Mouse (Mus musculus) embryonic facial prominence, embryonic 15.5 days (tissue): Measurements from ENCODE around the gene Prkag2. TPM values are rescaled to one million over a fixed set of nuclear protein-coding genes. Genes with fewer than 3 reads are reported as not detected.

Source experiments
- ATAC-seq: fragments of 200-750 bp; cut with Nextera tagmentation; 2 replicates; pipeline ENCODE4 v1.8.0; 2017; ENCODE audit warnings: low read depth, moderate TSS enrichment; ENCODE audit not compliant: insufficient number of reproducible peaks, low FRiP score, low TSS enrichment
- H3K27ac ChIP-seq: fragments of 300-500 bp; sonication (generic); replicated peaks from 2 replicates; pipeline ENCODE4 v1.5.1; 2015; ENCODE audit warnings: mild to moderate bottlenecking, inconsistent platforms
- H3K27me3 ChIP-seq: fragments of 300-500 bp; sonication (generic); 2 replicates; pipeline ENCODE4 v1.6.1; 2015; ENCODE audit warnings: inconsistent platforms
- H3K36me3 ChIP-seq: fragments of 300-500 bp; sonication (generic); 2 replicates; pipeline ENCODE4 v1.6.1; 2015; ENCODE audit warnings: mild to moderate bottlenecking, inconsistent platforms
- H3K4me1 ChIP-seq: fragments of 300-500 bp; sonication (generic); 2 replicates; pipeline ENCODE4 v1.6.1; 2015; ENCODE audit warnings: inconsistent platforms
- H3K4me2 ChIP-seq: fragments of 300-500 bp; sonication (generic); replicated peaks from 2 replicates; pipeline ENCODE4 v1.6.1; 2015; ENCODE audit warnings: mild to moderate bottlenecking, inconsistent platforms
- H3K4me3 ChIP-seq: fragments of 300-500 bp; sonication (generic); replicated peaks from 2 replicates; pipeline ENCODE4 v1.5.1; 2015; ENCODE audit warnings: mild to moderate bottlenecking, inconsistent platforms
- H3K9ac ChIP-seq: fragments of 300-500 bp; sonication (generic); 2 replicates; pipeline ENCODE4 v1.6.1; 2015; ENCODE audit warnings: inconsistent platforms
- H3K9me3 ChIP-seq: fragments of 300-500 bp; sonication (generic); replicated peaks from 2 replicates; pipeline ENCODE4 v1.6.1; 2016; ENCODE audit warnings: inconsistent platforms
- WGBS: fragments of 180-500 bp; shearing (Covaris S2); methylation state at CpG from one replicate; pipeline ENCODE4 v1.1.7; 2015; 5-methylcytosine and 5-hydroxymethylcytosine counted together
- polyA plus RNA-seq: library from polyadenylated mRNA; unstranded; fragments of >200 nt; fragmentation: Nextera tagmentation; extraction: Ambion mirVana; gene quantifications from 2 replicates; pipeline ENCODE4 v1.2.1, GENCODE M21; 2015

Prkag2 gene
- polyA plus RNA-seq, 1 experiment from 2014 or later: 25.0 TPM

DNA sequence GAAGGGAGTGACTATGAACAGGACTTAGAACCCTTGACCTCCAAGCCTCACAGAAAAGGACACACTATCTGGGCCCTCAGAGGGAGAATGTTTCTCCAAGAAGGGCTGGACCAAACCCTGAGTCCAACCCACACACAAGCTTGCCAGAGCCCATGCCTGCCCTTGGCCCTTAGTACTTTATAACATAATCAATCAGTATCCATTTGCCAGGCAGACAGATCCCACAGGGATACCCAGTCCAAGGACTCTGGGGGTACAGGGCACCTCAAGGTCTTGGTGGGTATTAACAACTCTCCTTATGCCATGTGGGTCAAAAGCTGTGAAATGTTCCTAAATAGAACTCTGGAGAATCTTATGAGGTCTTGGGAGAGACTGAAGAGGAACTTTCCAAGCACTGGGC, 5.3 kb upstream of the Prkag2 start:
- Histone ChIP-seq H3K4me3 (no peak overlapping the region), H3K9ac (no peak overlapping the region), H3K27ac (no peak overlapping the region), H3K27me3 (0 out of 2 replicates have a peak, but pooled peaks cover 4% of the 10 kb centered on the region), H3K4me2 (no peak overlapping the region), H3K36me3 (no peaks in the 10 kb centered on the region), H3K4me1 (peaks cover 5% of the 10 kb centered on the region; the same call in 1 of the 2 replicates), H3K9me3 (no peaks in the 10 kb centered on the region)
- ATAC-seq: no peak

DNA sequence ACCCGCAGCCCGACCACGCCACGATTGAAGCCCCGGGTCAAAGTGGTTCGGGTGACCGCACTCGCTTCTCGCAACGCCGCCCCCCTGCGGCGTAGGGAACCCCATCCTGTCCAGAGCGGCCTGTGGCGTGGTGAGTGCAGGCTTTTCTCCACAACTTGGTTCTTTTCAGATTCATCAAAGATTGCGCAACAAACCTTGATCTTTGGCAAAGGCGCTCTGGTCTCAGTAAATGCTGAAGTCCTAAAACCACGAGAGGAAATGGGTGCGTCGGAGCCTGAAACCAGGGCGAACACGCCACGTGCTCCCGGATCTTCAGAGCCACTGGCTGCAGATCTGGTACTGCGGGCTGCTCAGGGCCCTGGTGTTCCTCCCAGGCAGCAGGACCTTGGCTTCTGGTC, 683 bp upstream of the Prkag2 start:
- peaks cover 32% of the 10 kb centered on the region for H3K27me3 ChIP-seq
- no peak overlapping the region for H3K27ac ChIP-seq
- H3K9me3 ChIP-seq: no peaks in the 10 kb centered on the region
- H3K4me2 ChIP-seq: peak overlapping the region; percentile 93
- H3K36me3 ChIP-seq: no peaks in the 10 kb centered on the region
- H3K4me1 ChIP-seq: peaks cover 21% of the 10 kb centered on the region
- peak; percentile 49 for ATAC-seq
- 1% methylated on average over 25 of the region's 25 CpGs for WGBS
- peak overlapping the region; percentile 56 for H3K4me3 ChIP-seq
- H3K9ac ChIP-seq: peak overlapping the region; percentile 31; the same call in 1 of the 2 replicates

DNA sequence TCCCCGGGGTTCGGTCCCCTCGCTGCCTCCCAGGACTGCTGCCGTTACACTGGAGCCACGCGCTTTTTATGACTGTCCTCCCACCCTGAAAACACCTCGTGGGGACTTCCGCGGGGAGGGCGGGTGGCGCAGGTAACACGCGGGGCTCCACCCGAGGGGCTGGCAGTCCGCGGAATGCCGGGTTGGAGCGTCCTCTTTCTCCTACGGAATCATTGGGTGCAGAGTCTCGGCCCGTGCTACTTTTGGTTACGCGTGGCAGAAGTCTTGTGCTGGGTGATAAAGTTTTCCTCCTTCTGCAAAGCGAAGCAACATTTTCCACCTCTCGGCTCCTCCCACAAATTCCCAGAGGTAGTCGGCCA, 306 bp downstream of the Prkag2 start:
- ATAC-seq: no peak
- Histone ChIP-seq H3K9ac (peak overlapping the region; percentile 21; the same call in 1 of the 2 replicates), H3K27ac (0 out of 2 replicates have a peak overlapping the region, but pooled peaks have one; percentile 1), H3K9me3 (no peaks in the 10 kb centered on the region), H3K4me2 (peak overlapping the region; percentile 93), H3K4me3 (peak overlapping the region; percentile 56), H3K36me3 (no peaks in the 10 kb centered on the region), H3K4me1 (peaks cover 21% of the 10 kb centered on the region), H3K27me3 (peaks cover 32% of the 10 kb centered on the region)
- under 1% methylated on average over 26 of the region's 26 CpGs for WGBS

DNA sequence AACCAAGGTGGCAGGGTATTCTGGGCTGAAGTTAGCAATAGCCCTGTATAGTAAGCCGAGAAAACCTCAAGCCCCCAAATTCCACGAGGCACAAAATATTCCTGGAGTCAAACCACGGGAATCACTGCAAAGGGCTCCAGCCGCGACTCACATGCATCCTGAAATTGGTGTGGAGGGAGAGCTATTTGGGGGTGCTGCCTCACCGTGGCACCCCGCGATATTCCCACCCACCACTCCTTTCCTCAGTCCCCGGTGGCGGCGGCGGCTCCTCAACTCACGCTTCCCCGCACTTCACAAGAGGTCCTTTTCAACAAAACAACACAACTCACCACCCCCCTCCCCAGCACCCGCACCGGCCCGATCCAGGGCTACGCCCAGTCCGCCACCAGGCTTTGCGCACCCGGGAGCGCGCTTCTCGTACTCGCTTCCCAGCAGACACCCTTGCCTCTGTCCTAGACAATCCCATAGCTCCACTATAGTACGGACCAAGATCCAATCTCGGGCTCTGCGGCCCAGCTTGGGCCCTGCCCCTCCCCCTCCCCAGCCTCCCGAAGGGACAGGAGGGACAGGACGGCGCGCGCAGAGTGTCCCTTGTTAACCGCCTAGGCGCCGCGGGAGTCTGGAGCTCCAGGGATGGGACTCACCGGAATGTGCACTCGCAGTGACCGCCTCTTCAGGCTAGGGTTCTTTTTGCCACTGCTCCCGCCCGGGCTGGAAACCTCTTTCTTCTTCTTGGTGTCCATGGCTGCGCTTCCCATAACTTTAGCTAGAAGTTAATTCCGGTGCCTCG, 880 bp downstream of the Prkag2 start:
- no peaks in the 10 kb centered on the region for H3K36me3 ChIP-seq
- H3K4me2 ChIP-seq: peak overlapping the region; percentile 93
- peak overlapping the region; percentile 56 for H3K4me3 ChIP-seq
- peaks cover 21% of the 10 kb centered on the region for H3K4me1 ChIP-seq
- peaks cover 32% of the 10 kb centered on the region for H3K27me3 ChIP-seq
- no peaks in the 10 kb centered on the region for H3K9me3 ChIP-seq
- H3K9ac ChIP-seq: peak overlapping the region; percentile 21
- WGBS: 1% methylated on average over 45 of the region's 45 CpGs
- no peak overlapping the region for H3K27ac ChIP-seq
- ATAC-seq: peak; percentile 43; the same call in 1 of the 2 replicates

GRCm38 (mm10) chr5:25097891-25098290, 2.6 kb downstream of the Prkag2 start:
- no peak overlapping the region for H3K27ac ChIP-seq
- no peaks in the 10 kb centered on the region for H3K36me3 ChIP-seq
- no peak overlapping the region for H3K4me2 ChIP-seq
- no peaks in the 10 kb centered on the region for H3K9me3 ChIP-seq
- H3K4me1 ChIP-seq: peaks cover 21% of the 10 kb centered on the region
- H3K9ac ChIP-seq: no peak overlapping the region
- ATAC-seq: no peak
- WGBS: 70% methylated on average over 3 of the region's 3 CpGs
- H3K27me3 ChIP-seq: peaks cover 32% of the 10 kb centered on the region
- H3K4me3 ChIP-seq: no peak overlapping the region

- H3K4me3 ChIP-seq: no peak overlapping the region
- no peak overlapping the region for H3K4me2 ChIP-seq
- ATAC-seq: no peak
- no peak overlapping the region for H3K27ac ChIP-seq
- no peaks in the 10 kb centered on the region for H3K36me3 ChIP-seq
- H3K9me3 ChIP-seq: no peaks in the 10 kb centered on the region
- peaks cover 18% of the 10 kb centered on the region for H3K4me1 ChIP-seq
- H3K27me3 ChIP-seq: peaks cover 27% of the 10 kb centered on the region
- H3K9ac ChIP-seq: no peak overlapping the region
- 67% methylated on average over 4 of the region's 4 CpGs for WGBS
These were observed 4.0 kb downstream of the Prkag2 start for GRCm38 (mm10) chr5:25096431-25096830.

- Histone ChIP-seq H3K4me1 (peaks cover 9% of the 10 kb centered on the region; the same call in 1 of the 2 replicates), H3K9me3 (no peaks in the 10 kb centered on the region), H3K36me3 (no peaks in the 10 kb centered on the region), H3K4me3 (no peak overlapping the region), H3K9ac (no peak overlapping the region), H3K27ac (no peak overlapping the region), H3K4me2 (no peak overlapping the region), H3K27me3 (peaks cover 3% of the 10 kb centered on the region; the same call in 1 of the 2 replicates)
- ATAC-seq: no peak
- 72% methylated on average over 8 of the region's 8 CpGs for WGBS
These were observed 7.7 kb downstream of the Prkag2 start for GRCm38 (mm10) chr5:25092630-25093245.

GRCm38 (mm10) chr5:25089258-25089972, 11.0 kb downstream of the Prkag2 start:
- Histone ChIP-seq H3K27me3 (no peaks in the 10 kb centered on the region), H3K36me3 (no peaks in the 10 kb centered on the region), H3K9me3 (no peaks in the 10 kb centered on the region), H3K27ac (no peak overlapping the region), H3K4me1 (peaks cover 15% of the 10 kb centered on the region), H3K4me2 (no peak overlapping the region), H3K4me3 (no peak overlapping the region), H3K9ac (no peak overlapping the region)
- no peak for ATAC-seq
- WGBS: 69% methylated on average over 6 of the region's 6 CpGs

- Histone ChIP-seq H3K9me3 (no peaks in the 10 kb centered on the region), H3K27ac (no peak overlapping the region), H3K9ac (no peak overlapping the region), H3K4me3 (no peak overlapping the region), H3K27me3 (no peaks in the 10 kb centered on the region), H3K36me3 (no peaks in the 10 kb centered on the region), H3K4me1 (peaks cover 15% of the 10 kb centered on the region), H3K4me2 (no peak overlapping the region)
- no peak for ATAC-seq
- WGBS: 62% methylated on average over 4 of the region's 4 CpGs
These were observed 11.8 kb downstream of the Prkag2 start for GRCm38 (mm10) chr5:25088633-25089032.

DNA sequence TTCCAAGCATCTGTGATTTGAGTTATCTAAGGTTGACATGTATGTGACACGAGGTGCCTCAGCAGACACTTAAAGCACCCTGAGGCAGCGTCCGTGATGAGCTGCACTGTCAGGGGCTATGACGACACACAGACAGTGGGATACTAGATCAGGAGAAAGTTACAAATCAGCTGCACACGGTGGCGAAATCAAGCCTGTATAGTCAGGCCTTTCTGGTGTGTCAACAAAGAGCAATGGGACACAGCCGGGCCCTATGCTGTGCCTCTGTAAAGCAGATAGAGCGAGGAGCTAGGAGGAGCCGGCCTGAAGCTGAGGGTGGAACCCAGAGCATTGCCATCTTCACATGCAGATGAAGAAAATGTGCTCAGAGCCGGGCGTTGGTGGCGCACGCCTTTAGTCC, 12.3 kb downstream of the Prkag2 start:
- no peak for ATAC-seq
- Histone ChIP-seq H3K4me3 (no peak overlapping the region), H3K4me1 (peaks cover 15% of the 10 kb centered on the region), H3K9ac (no peak overlapping the region), H3K36me3 (no peaks in the 10 kb centered on the region), H3K4me2 (no peak overlapping the region), H3K9me3 (no peaks in the 10 kb centered on the region), H3K27me3 (no peaks in the 10 kb centered on the region), H3K27ac (no peak overlapping the region)
- 77% methylated on average over 13 of the region's 13 CpGs for WGBS

- Histone ChIP-seq H3K4me3 (no peak overlapping the region), H3K4me1 (peaks cover 15% of the 10 kb centered on the region), H3K36me3 (no peaks in the 10 kb centered on the region), H3K4me2 (no peak overlapping the region), H3K9me3 (no peaks in the 10 kb centered on the region), H3K27me3 (no peaks in the 10 kb centered on the region), H3K9ac (no peak overlapping the region), H3K27ac (no peak overlapping the region)
- ATAC-seq: no peak
- WGBS: 64% methylated on average over 7 of the region's 7 CpGs
These were observed 13.4 kb downstream of the Prkag2 start for GRCm38 (mm10) chr5:25087064-25087463.
